Mouse (Mus musculus): Measurements from ENCODE around the gene Bscl2. TPM values are rescaled to one million over a fixed set of nuclear protein-coding genes. Genes with fewer than 3 reads are reported as not detected.

Gene Bscl2
- polyA plus RNA-seq, 1 experiment from 2014 or later = 44.9 TPM

GRCm38 (mm10) chr19:8803879-8804660 lies 33.2 kb upstream of the Bscl2 start:
- Histone ChIP-seq H3K9ac (ENCODE audit: low read depth, low read length) (no peak overlapping the region), H3K27ac (replicated peaks; ENCODE audit: low read depth, low read length) (no peak overlapping the region), H3K27me3 (replicated peaks; ENCODE audit: control insufficient read depth, insufficient read depth, low read length) (no peaks in the 10 kb centered on the region), H3K4me2 (ENCODE audit: low read depth, low read length) (no peak overlapping the region), H3K4me1 (ENCODE audit: control insufficient read depth, insufficient read depth, low read length) (0 out of 2 replicates have a peak, but pooled peaks cover 6% of the 10 kb centered on the region), H3K9me3 (ENCODE audit: control insufficient read depth, low read length) (no peaks in the 10 kb centered on the region), H3K4me3 (ENCODE audit: low read depth, low read length) (no peak overlapping the region), H3K36me3 (ENCODE audit: control insufficient read depth, insufficient read depth, low read length) (peaks cover 47% of the 10 kb centered on the region)
- no peak for DNase-seq (ENCODE audit: low spot score)
- no peak for ATAC-seq (ENCODE audit: low read depth)
- WGBS = 92% methylated on average over 11 of the region's 11 CpGs

GRCm38 (mm10) chr19:8806810-8807209 lies 30.5 kb upstream of the Bscl2 start:
- Histone ChIP-seq H3K27me3 (replicated peaks; ENCODE audit: control insufficient read depth, insufficient read depth, low read length) (no peaks in the 10 kb centered on the region), H3K9ac (ENCODE audit: low read depth, low read length) (no peak overlapping the region), H3K4me1 (ENCODE audit: control insufficient read depth, insufficient read depth, low read length) (0 out of 2 replicates have a peak, but pooled peaks cover 3% of the 10 kb centered on the region), H3K9me3 (ENCODE audit: control insufficient read depth, low read length) (no peaks in the 10 kb centered on the region), H3K4me3 (ENCODE audit: low read depth, low read length) (no peak overlapping the region), H3K27ac (replicated peaks; ENCODE audit: low read depth, low read length) (no peak overlapping the region), H3K4me2 (ENCODE audit: low read depth, low read length) (no peak overlapping the region), H3K36me3 (ENCODE audit: control insufficient read depth, insufficient read depth, low read length) (peaks cover 73% of the 10 kb centered on the region)
- WGBS = 97% methylated on average over 5 of the region's 5 CpGs
- no peak for ATAC-seq (ENCODE audit: low read depth)
- no peak for DNase-seq (ENCODE audit: low spot score)

GRCm38 (mm10) chr19:8815812-8816211 lies 21.5 kb upstream of the Bscl2 start:
- H3K36me3 ChIP-seq (ENCODE audit: control insufficient read depth, insufficient read depth, low read length) = peaks cover 60% of the 10 kb centered on the region

GRCm38 (mm10) chr19:8817001-8817400 lies 20.3 kb upstream of the Bscl2 start:
- peak overlapping the region; percentile 92 for H3K4me2 ChIP-seq (ENCODE audit: low read depth, low read length)
- H3K9me3 ChIP-seq (ENCODE audit: control insufficient read depth, low read length) = no peaks in the 10 kb centered on the region
- peaks cover 18% of the 10 kb centered on the region for H3K4me1 ChIP-seq (ENCODE audit: control insufficient read depth, insufficient read depth, low read length)
- H3K9ac ChIP-seq (ENCODE audit: low read depth, low read length) = peak overlapping the region; percentile 15; the same call in 1 of the 2 replicates
- H3K36me3 ChIP-seq (ENCODE audit: control insufficient read depth, insufficient read depth, low read length) = peaks cover 50% of the 10 kb centered on the region
- 72% methylated on average over 3 of the region's 3 CpGs for WGBS
- H3K27ac ChIP-seq (replicated peaks; ENCODE audit: low read depth, low read length) = no peak overlapping the region
- ATAC-seq (ENCODE audit: low read depth) (no peak), DNase-seq (ENCODE audit: low spot score) (no peak)
- peak overlapping the region; percentile 0; the same call in 1 of the 2 replicates for H3K4me3 ChIP-seq (ENCODE audit: low read depth, low read length)
- no peaks in the 10 kb centered on the region for H3K27me3 ChIP-seq (replicated peaks; ENCODE audit: control insufficient read depth, insufficient read depth, low read length)

More at GRCm38 (mm10) chr19:8815812-8816211, 21.5 kb upstream of the Bscl2 start:
- no peaks in the 10 kb centered on the region for H3K9me3 ChIP-seq (ENCODE audit: control insufficient read depth, low read length)
- H3K4me2 ChIP-seq (ENCODE audit: low read depth, low read length) = no peak overlapping the region
- ATAC-seq (ENCODE audit: low read depth) (no peak), DNase-seq (ENCODE audit: low spot score) (no peak)
- 76% methylated on average over 11 of the region's 11 CpGs for WGBS
- H3K4me3 ChIP-seq (ENCODE audit: low read depth, low read length) = no peak overlapping the region
- H3K9ac ChIP-seq (ENCODE audit: low read depth, low read length) = no peak overlapping the region
- peaks cover 14% of the 10 kb centered on the region for H3K4me1 ChIP-seq (ENCODE audit: control insufficient read depth, insufficient read depth, low read length)
- H3K27me3 ChIP-seq (replicated peaks; ENCODE audit: control insufficient read depth, insufficient read depth, low read length) = no peaks in the 10 kb centered on the region
- H3K27ac ChIP-seq (replicated peaks; ENCODE audit: low read depth, low read length) = no peak overlapping the region

GRCm38 (mm10) chr19:8818301-8818798 lies 18.9 kb upstream of the Bscl2 start:
- Histone ChIP-seq H3K4me1 (ENCODE audit: control insufficient read depth, insufficient read depth, low read length) (peaks cover 26% of the 10 kb centered on the region), H3K27ac (replicated peaks; ENCODE audit: low read depth, low read length) (peak overlapping the region; percentile 99), H3K4me2 (ENCODE audit: low read depth, low read length) (peak overlapping the region; percentile 92), H3K27me3 (replicated peaks; ENCODE audit: control insufficient read depth, insufficient read depth, low read length) (no peaks in the 10 kb centered on the region), H3K9ac (ENCODE audit: low read depth, low read length) (peak overlapping the region; percentile 96), H3K9me3 (ENCODE audit: control insufficient read depth, low read length) (no peaks in the 10 kb centered on the region), H3K36me3 (ENCODE audit: control insufficient read depth, insufficient read depth, low read length) (peaks cover 44% of the 10 kb centered on the region), H3K4me3 (ENCODE audit: low read depth, low read length) (peak overlapping the region; percentile 97)
- 21% methylated on average over 14 of the region's 14 CpGs for WGBS
- ATAC-seq (ENCODE audit: low read depth) (no peak), DNase-seq (ENCODE audit: low spot score) (no peak)

- peak within 1 kb of the TSS; percentile 97 for H3K4me3 ChIP-seq (ENCODE audit: low read depth, low read length)
- peak; percentile 93 for ATAC-seq (ENCODE audit: low read depth)
- H3K27me3 ChIP-seq (replicated peaks; ENCODE audit: control insufficient read depth, insufficient read depth, low read length) = no peaks in the 10 kb centered on the region
Observed at GRCm38 (mm10) chr19:8818801-8819595, 18.3 kb upstream of the Bscl2 start, which contains the start of gene Ttc9c. Gene Ttc9c (minus strand): TSS chr19:8819333.

GRCm38 (mm10) chr19:8819596-8820423 lies 17.5 kb upstream of the Bscl2 start, which contains the start of gene Hnrnpul2:
Gene Hnrnpul2 (plus strand): TSS chr19:8820010.
- H3K4me3 ChIP-seq (ENCODE audit: low read depth, low read length) = peak within 1 kb of the TSS; percentile 97
- H3K9me3 ChIP-seq (ENCODE audit: control insufficient read depth, low read length) = no peaks in the 10 kb centered on the region
- peak; percentile 100 for DNase-seq (ENCODE audit: low spot score)
- peak within 1 kb of the TSS; percentile 92 for H3K4me2 ChIP-seq (ENCODE audit: low read depth, low read length)
- H3K9ac ChIP-seq (ENCODE audit: low read depth, low read length) = peak within 1 kb of the TSS; percentile 96
- peak within 1 kb of the TSS; percentile 99 for H3K27ac ChIP-seq (replicated peaks; ENCODE audit: low read depth, low read length)
- peaks cover 44% of the 10 kb centered on the region for H3K36me3 ChIP-seq (ENCODE audit: control insufficient read depth, insufficient read depth, low read length)
- under 1% methylated on average over 63 of the region's 83 CpGs for WGBS
- H3K27me3 ChIP-seq (replicated peaks; ENCODE audit: control insufficient read depth, insufficient read depth, low read length) = no peaks in the 10 kb centered on the region
- peak; percentile 96 for ATAC-seq (ENCODE audit: low read depth)
- H3K4me1 ChIP-seq (ENCODE audit: control insufficient read depth, insufficient read depth, low read length) = peaks cover 26% of the 10 kb centered on the region

More at GRCm38 (mm10) chr19:8818801-8819595, 18.3 kb upstream of the Bscl2 start, which contains the start of gene Ttc9c:
- Histone ChIP-seq H3K4me1 (ENCODE audit: control insufficient read depth, insufficient read depth, low read length) (peaks cover 26% of the 10 kb centered on the region), H3K36me3 (ENCODE audit: control insufficient read depth, insufficient read depth, low read length) (peaks cover 44% of the 10 kb centered on the region), H3K9me3 (ENCODE audit: control insufficient read depth, low read length) (no peaks in the 10 kb centered on the region), H3K27ac (replicated peaks; ENCODE audit: low read depth, low read length) (peak within 1 kb of the TSS; percentile 99), H3K4me2 (ENCODE audit: low read depth, low read length) (peak within 1 kb of the TSS; percentile 92), H3K9ac (ENCODE audit: low read depth, low read length) (peak within 1 kb of the TSS; percentile 96)
- WGBS = under 1% methylated on average over 33 of the region's 33 CpGs
- DNase-seq (ENCODE audit: low spot score) = peak; percentile 100

Data from embryonic facial prominence, embryonic 14.5 days (tissue).